ENCODE assay signal across 9 mouse cellular contexts in genomic region chr4:121014594-121015267, GRCm38 (mm10). TPM values are rescaled to one million over a fixed set of nuclear protein-coding genes. Genes with fewer than 3 reads are reported as not detected.
DNase-seq lines count a peak whose midpoint lies in the region; ATAC-seq lines count a peak whose summit lies in the region.
"Had no signal": no experiment of that assay in that cellular context is flagged by ENCODE, and none has a peak within 500 bp of the region (broad histone marks: within the 10 kb centered on the region; RNA-seq: fewer than 3 reads in every experiment).

No protein-coding gene starts in this region.

- no peak for DNase-seq in forebrain, embryonic 14.5 days (ENCODE audit: low spot score)
- DNase-seq in forebrain, embryonic 10.5 days (ENCODE audit: extremely low spot score, low spot score) = no peak
- DNase-seq in spleen, adult 12 weeks (ENCODE audit: low spot score) = peak; percentile 40
- DNase-seq in spleen, postnatal 14 days (ENCODE audit: low spot score in 2 of 2) = no peak
- DNase-seq in kidney, adult 11 months = no peak
- no peak for DNase-seq in left cerebral cortex, postnatal 14 days (ENCODE audit: low spot score in 2 of 2)
- DNase-seq: lung, postnatal 14 days had no signal

- no peaks in the 10 kb centered on the region for H3K27me3 ChIP-seq in forebrain, embryonic 14.5 days (replicated peaks; ENCODE audit: control insufficient read depth, insufficient read depth, low read length)
- H3K27me3 ChIP-seq in forebrain, embryonic 10.5 days (ENCODE audit: poor library complexity, severe bottlenecking) = no peaks in the 10 kb centered on the region
- no peaks in the 10 kb centered on the region for H3K27me3 ChIP-seq in liver, embryonic 15.5 days
- no peaks in the 10 kb centered on the region for H3K27me3 ChIP-seq in stomach, embryonic 16.5 days (ENCODE audit: control insufficient read depth, insufficient read depth, low read length)

- H3K4me3 ChIP-seq in forebrain, embryonic 14.5 days (ENCODE audit: low read depth, low read length) = no peak overlapping the region
- H3K4me3 ChIP-seq in forebrain, embryonic 10.5 days = no peak overlapping the region
- H3K4me3 ChIP-seq in liver, embryonic 15.5 days (replicated peaks) = peak overlapping the region; percentile 96
- no peak overlapping the region for H3K4me3 ChIP-seq in stomach, embryonic 16.5 days (replicated peaks; ENCODE audit: low read length)

- H3K36me3 ChIP-seq in forebrain, embryonic 14.5 days (ENCODE audit: control insufficient read depth, insufficient read depth, low read length) = no peaks in the 10 kb centered on the region
- no peaks in the 10 kb centered on the region for H3K36me3 ChIP-seq in forebrain, embryonic 10.5 days (replicated peaks)
- H3K36me3 ChIP-seq in liver, embryonic 15.5 days (replicated peaks) = no peaks in the 10 kb centered on the region
- H3K36me3 ChIP-seq in stomach, embryonic 16.5 days (ENCODE audit: control insufficient read depth, insufficient read depth, low read length) = no peaks in the 10 kb centered on the region

- H3K4me2 ChIP-seq in forebrain, embryonic 14.5 days (ENCODE audit: low read length) = peak overlapping the region; percentile 86; the same call in 1 of the 2 replicates
- peak overlapping the region; percentile 87 for H3K4me2 ChIP-seq in liver, embryonic 15.5 days
- H3K4me2 ChIP-seq in stomach, embryonic 16.5 days (ENCODE audit: low read depth, low read length) = peak overlapping the region; percentile 13; the same call in 1 of the 2 replicates

- intact Hi-C loops in left cerebral cortex, postnatal 14 days (cut with DNase I) = loop anchor here (1.0 kb wide), 1 partner anchor 26 kb away; no protein-coding TSS in a partner anchor

- no peak for ATAC-seq in forebrain, embryonic 14.5 days
- peak; percentile 51 for ATAC-seq in liver, embryonic 15.5 days (ENCODE audit: insufficient read depth)
- no peak for ATAC-seq in stomach, embryonic 16.5 days (ENCODE audit: insufficient read depth, low FRiP score)

- H3K9me3 ChIP-seq in forebrain, embryonic 14.5 days (replicated peaks; ENCODE audit: control insufficient read depth, low read length) = no peaks in the 10 kb centered on the region
- no peaks in the 10 kb centered on the region for H3K9me3 ChIP-seq in forebrain, embryonic 10.5 days
- no peaks in the 10 kb centered on the region for H3K9me3 ChIP-seq in liver, embryonic 15.5 days (replicated peaks)
- H3K9me3 ChIP-seq in stomach, embryonic 16.5 days (replicated peaks; ENCODE audit: control insufficient read depth, low read length) = no peaks in the 10 kb centered on the region

- H3K4me1 ChIP-seq in forebrain, embryonic 14.5 days (ENCODE audit: control insufficient read depth, insufficient read depth, low read length) = peaks cover 8% of the 10 kb centered on the region
- H3K4me1 ChIP-seq in forebrain, embryonic 10.5 days = peaks cover 26% of the 10 kb centered on the region
- peaks cover 72% of the 10 kb centered on the region for H3K4me1 ChIP-seq in liver, embryonic 15.5 days (replicated peaks)
- H3K4me1 ChIP-seq in stomach, embryonic 16.5 days (ENCODE audit: control insufficient read depth, insufficient read depth, low read length) = peaks cover 18% of the 10 kb centered on the region

- H3K27ac ChIP-seq in forebrain, embryonic 14.5 days (ENCODE audit: low read depth, low read length) = no peak overlapping the region
- H3K27ac ChIP-seq in forebrain, embryonic 10.5 days = no peak overlapping the region
- H3K27ac ChIP-seq in liver, embryonic 15.5 days (replicated peaks) = peak overlapping the region; percentile 92
- no peak overlapping the region for H3K27ac ChIP-seq in stomach, embryonic 16.5 days (ENCODE audit: low read length)

- WGBS in forebrain, embryonic 14.5 days = 90% methylated on average over 10 of the region's 10 CpGs
- 87% methylated on average over 10 of the region's 10 CpGs for WGBS in forebrain, embryonic 10.5 days
- WGBS in liver, embryonic 15.5 days (ENCODE audit: insufficient replicate concordance) = 8% methylated on average over 10 of the region's 10 CpGs
- 51% methylated on average over 10 of the region's 10 CpGs for WGBS in stomach, embryonic 16.5 days

- H3K9ac ChIP-seq in forebrain, embryonic 14.5 days (ENCODE audit: low read length) = no peak overlapping the region
- H3K9ac ChIP-seq in liver, embryonic 15.5 days = peak overlapping the region; percentile 98
- H3K9ac ChIP-seq in stomach, embryonic 16.5 days (ENCODE audit: low read length) = no peak overlapping the region

RNA-seq across cellular contexts. Expression of gene Smap2, which starts 2.3 kb away (rescaled TPM):
- polyA plus RNA-seq in forebrain, embryonic 14.5 days (2014; fragmentation: Nextera tagmentation; extraction: Ambion mirVana) = 35.3 and 40.9 TPM in 2 replicates
- 11.3 and 13.5 TPM in 2 replicates for polyA plus RNA-seq in forebrain, embryonic 10.5 days (2016; fragmentation: Nextera tagmentation; extraction: Ambion mirVana)
- polyA plus RNA-seq in liver, embryonic 15.5 days (2015; fragmentation: Nextera tagmentation; extraction: Ambion mirVana) = 15.9 and 17.6 TPM in 2 replicates
- polyA plus RNA-seq in stomach, embryonic 16.5 days (2015; fragmentation: Nextera tagmentation; extraction: Ambion mirVana) = 8.3 and 10.0 TPM in 2 replicates
- 100 to 1,000 TPM; 160 to 163 TPM for total RNA-seq in left cerebral cortex, postnatal 14 days (2021)

RNA-seq across cellular contexts. Expression of gene Col9a2, which starts 24.5 kb away (rescaled TPM):
- polyA plus RNA-seq in forebrain, embryonic 14.5 days (2014; fragmentation: Nextera tagmentation; extraction: Ambion mirVana) = 2.2 and 3.8 TPM in 2 replicates
- 1.4 and 1.5 TPM in 2 replicates for polyA plus RNA-seq in forebrain, embryonic 10.5 days (2016; fragmentation: Nextera tagmentation; extraction: Ambion mirVana)
- 2.5 and 2.7 TPM in 2 replicates for polyA plus RNA-seq in liver, embryonic 15.5 days (2015; fragmentation: Nextera tagmentation; extraction: Ambion mirVana)
- polyA plus RNA-seq in stomach, embryonic 16.5 days (2015; fragmentation: Nextera tagmentation; extraction: Ambion mirVana) = 3.5 and 6.2 TPM in 2 replicates
- total RNA-seq in left cerebral cortex, postnatal 14 days (2021) = 10 to 100 TPM; 10.2 to 12.7 TPM

Comparison
In these comparisons a context has a peak if more than half of its experiments do, and no peak if none do; other contexts are left out.
1. H3K4me2 ChIP-seq: peak in every context shown above with its lines; median percentile 87 in liver, embryonic 15.5 days; 86 in forebrain, embryonic 14.5 days; 13 in stomach, embryonic 16.5 days.